Mouse (Mus musculus) neural tube, embryonic 11.5 days (tissue): ENCODE measurements around the gene Dusp1. TPM values are rescaled to one million over a fixed set of nuclear protein-coding genes. Genes with fewer than 3 reads are reported as not detected.
A peak's percentile ranks its signal among the peaks of the same experiment; 100 is the strongest.

Experiments used
- ATAC-seq: fragments of 200-750 bp; cut with Nextera tagmentation; 2 replicates; pipeline ENCODE4 v1.8.0; 2017; ENCODE audit warnings: moderate number of reproducible peaks, mild to moderate bottlenecking, moderate TSS enrichment, moderate library complexity; ENCODE audit not compliant: insufficient read depth, low FRiP score, low TSS enrichment
- DNase-seq: peaks from one replicate; pipeline ENCODE4 v3.0.0-alpha.2; 2015; ENCODE audit warnings: low spot score
- H3K27ac ChIP-seq: fragments of 300-500 bp; sonication (generic); 2 replicates; pipeline ENCODE4 v1.5.1; 2014; ENCODE audit warnings: low read depth, mild to moderate bottlenecking, low read length
- H3K27me3 ChIP-seq: fragments of 300-500 bp; sonication (generic); 2 replicates; pipeline ENCODE4 v1.6.1; 2014; ENCODE audit warnings: mild to moderate bottlenecking, low read length, mixed read lengths; ENCODE audit not compliant: control insufficient read depth, insufficient read depth
- H3K36me3 ChIP-seq: fragments of 300-500 bp; sonication (generic); 2 replicates; pipeline ENCODE4 v1.6.1; 2014; ENCODE audit warnings: mild to moderate bottlenecking, low read length, moderate library complexity, mixed read lengths; ENCODE audit not compliant: control insufficient read depth, insufficient read depth
- H3K4me1 ChIP-seq: fragments of 300-500 bp; sonication (generic); 2 replicates; pipeline ENCODE4 v1.6.1; 2014; ENCODE audit warnings: low read length, mixed read lengths; ENCODE audit not compliant: control insufficient read depth, insufficient read depth
- H3K4me2 ChIP-seq: fragments of 300-500 bp; sonication (generic); 2 replicates; pipeline ENCODE4 v1.6.1; 2014; ENCODE audit warnings: low read depth, mild to moderate bottlenecking, moderate library complexity
- H3K4me3 ChIP-seq: fragments of 300-500 bp; sonication (generic); 2 replicates; pipeline ENCODE4 v1.5.1; 2014; ENCODE audit warnings: low read depth, low read length
- H3K9ac ChIP-seq: fragments of 300-500 bp; sonication (generic); 2 replicates; pipeline ENCODE4 v1.6.1; 2014; ENCODE audit warnings: mild to moderate bottlenecking, low read length
- H3K9me3 ChIP-seq: fragments of 300-500 bp; sonication (generic); 2 replicates; pipeline ENCODE4 v1.6.1; 2016; ENCODE audit warnings: low read length; ENCODE audit not compliant: control insufficient read depth
- WGBS: fragments of 180-500 bp; shearing (Covaris S2); extraction: QIAGEN DNeasy Blood & Tissue Kit; methylation state at CpG from one replicate; pipeline ENCODE4 v1.1.7; 2014; 5-methylcytosine and 5-hydroxymethylcytosine counted together
- polyA plus RNA-seq: library from polyadenylated mRNA; unstranded; fragments of >200 nt; fragmentation: Nextera tagmentation; extraction: Ambion mirVana; gene quantifications from 2 replicates; pipeline ENCODE4 v1.2.1, GENCODE M21; 2014

The Dusp1 gene
- polyA plus RNA-seq, 1 experiment from 2014 or later, result 34.0 TPM

DNA sequence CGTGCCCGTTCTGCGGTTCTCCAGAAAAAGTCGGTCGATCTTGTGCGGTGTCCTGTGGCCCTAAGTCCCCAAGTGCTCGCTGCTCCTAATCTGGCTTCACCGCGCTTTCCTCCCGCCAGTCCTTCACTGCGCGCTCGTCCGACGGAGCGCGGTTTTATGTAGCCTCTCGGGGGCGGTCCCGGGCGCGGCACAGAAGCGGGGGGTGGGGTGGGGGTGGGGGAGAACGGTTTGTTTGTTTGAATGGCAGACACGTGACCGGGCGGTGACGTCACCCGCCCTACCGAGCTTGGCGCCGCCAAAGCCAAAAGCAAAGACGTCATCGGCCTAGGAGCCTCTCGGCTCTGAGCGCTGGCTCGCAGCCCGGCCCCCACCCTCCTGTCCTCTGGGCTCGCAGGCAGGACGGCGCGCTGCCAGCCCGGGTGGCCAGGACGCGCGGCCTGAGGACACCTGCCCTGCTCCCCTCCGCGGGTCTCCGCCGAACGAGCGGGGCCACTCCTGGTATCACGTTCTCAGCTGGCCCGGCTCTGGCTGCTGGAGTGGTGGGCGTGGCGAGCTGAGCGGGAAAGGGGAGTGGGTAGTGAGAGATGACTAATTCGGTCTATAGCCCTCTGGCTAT is 53.5 kb downstream of the Dusp1 start:
- H3K9me3 ChIP-seq, result no peaks in the 10 kb centered on the region
- H3K36me3 ChIP-seq, result peaks cover 3% of the 10 kb centered on the region
- no peaks in the 10 kb centered on the region for H3K27me3 ChIP-seq
- WGBS, result under 1% methylated on average over 57 of the region's 58 CpGs
- ATAC-seq (peak; percentile 93), DNase-seq (peak; percentile 97)
- peak overlapping the region; percentile 98 for H3K27ac ChIP-seq
- H3K4me1 ChIP-seq, result peaks cover 28% of the 10 kb centered on the region
- peak overlapping the region; percentile 92 for H3K9ac ChIP-seq
- peak overlapping the region; percentile 61 for H3K4me2 ChIP-seq
- peak overlapping the region; percentile 54 for H3K4me3 ChIP-seq

GRCm38 (mm10) chr17:26507966-26508344 is 54.0 kb downstream of the Dusp1 start:
- Histone ChIP-seq H3K4me2 (peak overlapping the region; percentile 61), H3K36me3 (peaks cover 3% of the 10 kb centered on the region), H3K4me1 (peaks cover 30% of the 10 kb centered on the region), H3K27me3 (no peaks in the 10 kb centered on the region), H3K9ac (peak overlapping the region; percentile 92), H3K9me3 (no peaks in the 10 kb centered on the region), H3K4me3 (peak overlapping the region; percentile 54), H3K27ac (peak overlapping the region; percentile 98)
- ATAC-seq (peak; percentile 70), DNase-seq (peak; percentile 83)
- under 1% methylated on average over 45 of the region's 46 CpGs for WGBS

- no peaks in the 10 kb centered on the region for H3K27me3 ChIP-seq
- peaks cover 3% of the 10 kb centered on the region for H3K36me3 ChIP-seq
- peak overlapping the region; percentile 92 for H3K9ac ChIP-seq
- DNase-seq (no peak), ATAC-seq (no peak)
- 28% methylated on average over 24 of the region's 24 CpGs for WGBS
- peak overlapping the region; percentile 54 for H3K4me3 ChIP-seq
- H3K4me2 ChIP-seq, result peak overlapping the region; percentile 61
- no peaks in the 10 kb centered on the region for H3K9me3 ChIP-seq
- H3K27ac ChIP-seq, result peak overlapping the region; percentile 98
- peaks cover 32% of the 10 kb centered on the region for H3K4me1 ChIP-seq
These were observed 54.7 kb downstream of the Dusp1 start for GRCm38 (mm10) chr17:26506997-26507871.

DNA sequence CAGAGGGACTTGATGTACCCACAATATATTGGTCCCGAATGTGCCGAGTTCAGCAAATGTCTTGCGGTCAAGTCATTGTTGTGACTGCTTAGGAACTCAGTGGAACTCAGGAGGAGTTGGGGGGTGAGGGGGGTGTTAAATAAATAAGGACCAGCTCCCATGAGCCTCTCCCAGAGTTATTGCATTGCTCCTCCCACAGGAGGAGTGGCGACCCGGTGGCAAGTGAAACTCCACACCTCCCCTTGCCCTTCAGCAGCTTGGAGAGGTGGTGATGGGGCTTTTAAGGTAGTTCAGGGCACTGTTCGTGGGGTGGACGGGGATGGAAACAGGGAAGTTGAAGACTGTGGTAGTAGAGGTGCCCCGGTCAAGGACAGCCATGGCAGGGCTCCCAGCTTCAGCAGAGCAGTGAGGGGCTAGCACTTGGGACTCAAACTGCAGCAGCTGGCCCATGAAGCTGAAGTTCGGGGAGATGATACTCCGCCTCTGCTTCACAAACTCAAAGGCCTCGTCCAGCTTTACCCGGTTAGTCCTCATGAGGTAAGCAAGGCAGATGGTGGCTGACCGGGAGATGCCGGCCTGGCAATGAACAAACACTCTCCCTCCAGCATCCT is 55.8 kb downstream of the Dusp1 start:
- Histone ChIP-seq H3K4me1 (peaks cover 32% of the 10 kb centered on the region), H3K9ac (peak overlapping the region; percentile 92; the same call in 1 of the 2 replicates), H3K9me3 (no peaks in the 10 kb centered on the region), H3K27me3 (no peaks in the 10 kb centered on the region), H3K36me3 (peaks cover 3% of the 10 kb centered on the region), H3K4me3 (peak overlapping the region; percentile 54), H3K4me2 (peak overlapping the region; percentile 61), H3K27ac (no peak overlapping the region)
- WGBS, result 84% methylated on average over 14 of the region's 14 CpGs
- ATAC-seq (no peak), DNase-seq (no peak)

- no peaks in the 10 kb centered on the region for H3K9me3 ChIP-seq
- ATAC-seq (no peak), DNase-seq (no peak)
- H3K27me3 ChIP-seq, result no peaks in the 10 kb centered on the region
- no peak overlapping the region for H3K9ac ChIP-seq
- 87% methylated on average over 3 of the region's 3 CpGs for WGBS
- no peak overlapping the region for H3K4me2 ChIP-seq
- H3K4me1 ChIP-seq, result peaks cover 32% of the 10 kb centered on the region
- H3K4me3 ChIP-seq, result no peak overlapping the region
- no peak overlapping the region for H3K27ac ChIP-seq
- peaks cover 3% of the 10 kb centered on the region for H3K36me3 ChIP-seq
These were observed 56.7 kb downstream of the Dusp1 start for GRCm38 (mm10) chr17:26505181-26505581.

- Histone ChIP-seq H3K4me2 (no peak overlapping the region), H3K27me3 (no peaks in the 10 kb centered on the region), H3K27ac (peak overlapping the region; percentile 0), H3K4me1 (peaks cover 29% of the 10 kb centered on the region), H3K4me3 (no peak overlapping the region), H3K9me3 (no peaks in the 10 kb centered on the region), H3K36me3 (peaks cover 3% of the 10 kb centered on the region), H3K9ac (no peak overlapping the region)
- no peak for ATAC-seq
- DNase-seq, result peak; percentile 35
- 53% methylated on average over 11 of the region's 11 CpGs for WGBS
These were observed 57.8 kb downstream of the Dusp1 start for GRCm38 (mm10) chr17:26503981-26504671.

DNA sequence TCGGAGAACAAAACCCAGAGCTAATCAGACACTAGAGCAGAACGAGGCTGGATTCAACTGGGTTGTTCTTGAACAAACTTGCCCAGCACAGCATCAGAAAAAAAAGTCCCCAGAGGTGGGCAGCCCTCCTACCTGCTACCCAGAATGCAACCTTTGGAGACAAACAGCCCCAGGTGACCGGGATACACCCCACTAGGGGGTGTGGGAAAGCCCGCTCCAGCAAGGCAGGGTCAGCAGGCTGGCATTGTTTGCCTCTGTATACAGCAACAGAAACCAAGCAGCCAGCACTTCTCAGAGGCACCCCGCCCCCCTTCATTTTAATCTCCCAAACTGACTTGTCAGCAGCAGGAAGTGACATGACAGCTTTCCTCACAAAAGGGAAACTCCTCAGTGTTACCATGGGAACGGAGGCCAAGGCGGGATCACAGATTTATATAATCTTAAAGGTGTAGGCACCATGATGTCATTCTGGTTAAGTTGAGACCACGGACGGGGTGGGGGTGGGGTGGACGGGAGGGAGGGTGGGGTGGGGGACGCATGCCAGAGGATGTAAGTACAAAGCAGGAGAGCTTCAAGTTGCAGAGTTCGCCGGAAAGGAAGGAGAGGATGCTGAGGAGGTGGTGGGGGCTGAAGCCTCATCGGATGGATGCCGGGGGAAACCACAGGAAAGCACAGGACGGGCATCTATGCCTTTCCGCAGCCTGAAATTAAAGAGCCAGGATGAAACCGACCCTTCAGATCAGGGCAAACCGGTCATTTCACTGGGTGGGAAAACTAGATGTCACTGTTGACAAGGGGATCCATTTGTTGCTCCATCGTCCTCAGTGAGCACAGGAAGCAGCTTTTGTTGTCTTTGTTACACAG is 58.9 kb downstream of the Dusp1 start:
- Histone ChIP-seq H3K9me3 (no peaks in the 10 kb centered on the region), H3K4me2 (peak overlapping the region; percentile 33), H3K4me1 (peaks cover 29% of the 10 kb centered on the region), H3K4me3 (peak overlapping the region; percentile 16), H3K36me3 (peaks cover 3% of the 10 kb centered on the region), H3K27me3 (no peaks in the 10 kb centered on the region), H3K9ac (peak overlapping the region; percentile 39), H3K27ac (peak overlapping the region; percentile 34)
- whole genome bisulfite sequencing, result 6% methylated on average over 20 of the region's 20 CpGs
- ATAC-seq (peak; percentile 68), DNase-seq (peak; percentile 75)

DNA sequence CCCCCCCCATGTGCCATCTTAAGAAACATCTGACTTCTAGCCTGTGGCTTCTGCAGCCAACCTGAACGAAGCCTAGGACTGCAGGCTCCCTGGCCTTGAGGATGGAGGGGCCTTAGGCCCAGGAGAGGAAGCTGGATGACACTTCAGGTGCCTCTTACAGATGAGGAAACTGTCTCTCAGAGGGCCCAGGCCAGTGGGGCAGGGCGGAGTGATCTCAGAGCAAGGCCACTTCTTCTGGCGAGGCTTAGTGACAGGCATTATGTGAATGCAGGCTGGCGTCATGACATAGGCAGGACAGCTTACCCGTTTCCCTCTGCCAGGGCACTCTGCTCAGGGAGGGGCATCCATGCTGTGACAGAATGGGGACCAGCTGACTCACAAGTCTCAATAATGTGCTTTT is 60.1 kb downstream of the Dusp1 start:
- no peak overlapping the region for H3K9ac ChIP-seq
- H3K4me1 ChIP-seq, result peaks cover 25% of the 10 kb centered on the region
- H3K36me3 ChIP-seq, result peaks cover 3% of the 10 kb centered on the region
- no peak overlapping the region for H3K4me2 ChIP-seq
- DNase-seq, result no peak
- H3K9me3 ChIP-seq, result no peaks in the 10 kb centered on the region
- no peak overlapping the region for H3K4me3 ChIP-seq
- no peak for ATAC-seq
- WGBS, result 90% methylated on average over 5 of the region's 5 CpGs
- no peak overlapping the region for H3K27ac ChIP-seq
- no peaks in the 10 kb centered on the region for H3K27me3 ChIP-seq
